Mouse (Mus musculus): ENCODE data around the gene Ptpn21. TPM values are rescaled to one million over a fixed set of nuclear protein-coding genes. Genes with fewer than 3 reads are reported as not detected.

Gene Ptpn21
- polyA plus RNA-seq, 1 experiment from 2014 or later, result 9.3 TPM

DNA sequence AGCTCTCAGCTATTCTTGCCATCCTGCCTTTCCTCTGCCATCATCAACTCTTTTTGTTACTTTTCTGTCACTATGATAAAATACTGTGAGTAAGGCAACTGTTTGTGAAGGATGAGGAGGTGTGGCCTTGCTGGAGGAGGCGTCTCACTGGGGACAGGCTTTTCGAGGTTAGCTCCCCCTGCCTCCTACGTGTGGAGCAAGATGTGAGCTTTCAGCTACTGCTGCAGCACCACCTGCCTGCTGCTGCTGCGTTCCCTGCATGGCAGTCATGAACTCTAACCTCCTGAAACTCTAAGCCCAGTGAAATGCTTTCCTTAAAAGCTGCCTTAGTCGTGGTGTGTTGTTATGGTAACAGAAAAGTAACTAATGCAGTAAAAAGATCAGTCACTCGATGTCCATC lies 63.3 kb downstream of the Ptpn21 start:
- H3K27me3 ChIP-seq (ENCODE audit: insufficient read depth, poor library complexity, severe bottlenecking), result no peaks in the 10 kb centered on the region
- DNase-seq (ENCODE audit: low spot score), result peak; percentile 48
- no peak overlapping the region for H3K4me3 ChIP-seq
- no peaks in the 10 kb centered on the region for H3K9me3 ChIP-seq
- H3K27ac ChIP-seq, result no peak overlapping the region
- H3K36me3 ChIP-seq, result peaks cover 13% of the 10 kb centered on the region
- H3K4me1 ChIP-seq, result peaks cover 8% of the 10 kb centered on the region; the same call in 1 of the 2 replicates
- WGBS, result 62% methylated on average over 6 of the region's 6 CpGs

DNA sequence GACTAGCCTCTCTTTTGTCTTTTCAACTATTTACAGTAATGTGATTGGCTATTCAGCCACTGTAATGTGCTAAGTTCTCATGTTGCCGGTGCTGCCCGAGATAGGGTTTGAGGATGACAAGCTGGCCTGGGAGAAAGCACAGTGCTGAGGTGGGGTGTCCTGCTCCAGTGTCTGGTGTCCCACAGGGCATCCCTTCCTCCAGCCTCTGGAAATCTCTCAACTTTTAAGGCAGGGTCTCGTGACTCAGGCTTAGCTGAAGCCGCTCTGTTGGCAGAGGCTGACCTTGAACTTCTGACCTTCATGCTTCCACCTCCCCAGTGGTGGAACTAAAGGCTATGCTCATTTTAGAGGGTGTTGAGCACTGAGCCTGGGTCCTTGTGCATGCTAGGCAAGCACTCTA lies 66.8 kb downstream of the Ptpn21 start:
- no peak overlapping the region for H3K27ac ChIP-seq

DNA sequence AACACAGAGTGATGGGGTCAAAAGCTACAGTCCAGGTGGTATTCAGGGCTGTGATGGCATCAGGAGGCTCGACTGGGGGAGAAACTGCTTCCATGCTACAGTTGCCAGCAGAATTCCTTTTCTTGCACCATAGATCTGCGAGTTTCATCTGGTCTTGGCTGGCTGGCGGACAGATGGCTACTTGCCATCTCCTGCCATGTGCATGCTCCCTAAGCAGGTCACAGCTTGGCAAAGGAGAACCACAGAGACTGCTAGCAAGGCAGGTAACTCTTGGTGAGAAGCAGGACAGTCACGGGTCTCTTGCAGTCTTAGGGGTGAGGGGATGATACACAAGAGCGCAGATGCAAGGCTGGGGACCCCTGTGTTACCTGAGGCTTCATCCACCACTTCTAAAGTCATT lies 67.3 kb downstream of the Ptpn21 start:
- WGBS, result 85% methylated on average over 5 of the region's 5 CpGs
- Histone ChIP-seq H3K9me3 (no peaks in the 10 kb centered on the region), H3K4me1 (peaks cover 9% of the 10 kb centered on the region; the same call in 1 of the 2 replicates), H3K27ac (no peak overlapping the region), H3K36me3 (0 out of 2 replicates have a peak, but pooled peaks cover 1% of the 10 kb centered on the region), H3K27me3 (ENCODE audit: insufficient read depth, poor library complexity, severe bottlenecking) (no peaks in the 10 kb centered on the region), H3K4me3 (no peak overlapping the region)
- DNase-seq (ENCODE audit: low spot score), result peak; percentile 43

More for the DNA sequence above, 66.8 kb downstream of the Ptpn21 start:
- no peaks in the 10 kb centered on the region for H3K9me3 ChIP-seq
- no peaks in the 10 kb centered on the region for H3K36me3 ChIP-seq
- peaks cover 9% of the 10 kb centered on the region; the same call in 1 of the 2 replicates for H3K4me1 ChIP-seq
- 81% methylated on average over 4 of the region's 4 CpGs for WGBS
- H3K4me3 ChIP-seq, result no peak overlapping the region
- DNase-seq (ENCODE audit: low spot score), result peak; percentile 57
- H3K27me3 ChIP-seq (ENCODE audit: insufficient read depth, poor library complexity, severe bottlenecking), result no peaks in the 10 kb centered on the region

DNA sequence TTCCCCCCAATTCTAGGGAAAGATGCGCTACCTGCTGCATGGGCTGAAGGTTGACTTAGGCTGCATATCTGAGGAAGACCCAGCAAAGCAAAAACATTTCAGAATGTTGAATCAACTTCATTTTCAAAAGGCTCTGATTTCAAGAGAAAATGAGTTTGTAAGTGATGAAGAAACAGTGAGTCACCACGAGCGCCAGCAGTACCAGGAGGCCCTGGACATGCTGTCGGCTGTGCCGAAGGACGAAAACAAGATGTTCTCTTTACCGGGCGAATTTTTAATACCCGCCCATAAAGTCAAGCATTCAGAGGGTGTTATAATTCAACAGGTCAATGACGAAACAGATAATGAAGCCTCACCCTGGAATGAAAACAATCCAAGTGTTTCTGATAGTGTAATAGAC lies 68.1 kb downstream of the Ptpn21 start:
- Histone ChIP-seq H3K9me3 (no peaks in the 10 kb centered on the region), H3K27ac (no peak overlapping the region), H3K36me3 (0 out of 2 replicates have a peak, but pooled peaks cover 3% of the 10 kb centered on the region), H3K4me3 (no peak overlapping the region), H3K4me1 (peaks cover 9% of the 10 kb centered on the region; the same call in 1 of the 2 replicates), H3K27me3 (ENCODE audit: insufficient read depth, poor library complexity, severe bottlenecking) (no peaks in the 10 kb centered on the region)
- WGBS, result 74% methylated on average over 10 of the region's 10 CpGs
- peak; percentile 38 for DNase-seq (ENCODE audit: low spot score)

DNA sequence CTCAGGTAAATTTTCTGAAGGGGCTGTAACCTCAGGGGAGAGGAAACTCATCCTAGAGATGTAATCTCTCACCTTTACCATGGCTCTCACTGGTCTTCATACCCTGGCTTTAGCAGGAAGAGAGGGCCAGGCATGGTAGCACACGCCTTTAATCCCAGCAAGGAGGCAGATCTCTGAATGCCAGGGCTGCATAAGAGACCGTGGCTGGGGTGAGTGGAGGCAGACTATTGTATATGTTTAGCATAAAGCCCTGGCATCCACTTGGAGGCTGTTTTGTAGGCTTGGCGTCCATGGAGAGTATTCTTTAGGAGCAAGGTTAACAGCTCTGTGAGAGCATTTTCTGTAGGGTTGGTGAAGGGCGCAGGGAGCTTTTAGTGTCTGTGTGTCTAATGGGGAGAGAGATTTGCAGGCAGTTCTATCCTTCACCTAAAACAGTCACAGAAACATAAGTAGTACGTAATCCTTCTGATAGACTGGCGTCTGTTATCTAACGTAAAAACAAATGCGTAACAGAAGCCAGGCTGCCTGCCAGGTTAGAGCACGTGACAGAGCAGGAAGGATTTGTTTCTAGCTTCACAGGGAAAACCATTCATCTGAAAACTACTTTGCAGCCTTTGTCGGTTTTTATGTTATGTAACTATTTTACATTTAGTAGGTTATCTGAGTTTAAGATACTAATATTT lies 68.9 kb downstream of the Ptpn21 start:
- WGBS, result 45% methylated on average over 10 of the region's 10 CpGs
- Histone ChIP-seq H3K9me3 (no peaks in the 10 kb centered on the region), H3K27me3 (ENCODE audit: insufficient read depth, poor library complexity, severe bottlenecking) (no peaks in the 10 kb centered on the region), H3K27ac (no peak overlapping the region), H3K36me3 (0 out of 2 replicates have a peak, but pooled peaks cover 3% of the 10 kb centered on the region), H3K4me1 (peaks cover 9% of the 10 kb centered on the region; the same call in 1 of the 2 replicates), H3K4me3 (no peak overlapping the region)
- DNase-seq (ENCODE audit: low spot score), result peak; percentile 75

DNA sequence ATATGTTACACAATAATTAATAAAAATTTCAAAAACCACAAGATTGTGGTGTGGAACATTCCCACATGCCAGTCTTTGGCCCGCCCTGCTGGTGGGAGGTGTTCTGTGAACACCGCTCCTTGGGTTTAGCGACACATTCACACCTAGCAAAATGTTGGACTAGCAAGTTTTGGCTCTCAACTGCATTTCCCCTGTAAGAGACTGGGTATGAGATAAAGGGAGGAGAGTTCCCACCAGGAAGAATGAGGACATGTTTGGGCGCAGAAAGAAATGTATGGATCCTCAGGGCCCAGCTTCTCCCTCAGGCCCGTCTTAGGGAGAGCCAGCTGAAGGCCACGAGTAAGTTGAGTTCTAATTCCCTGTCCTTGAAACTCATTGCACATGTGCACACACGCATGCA lies 74.6 kb downstream of the Ptpn21 start:
- H3K4me3 ChIP-seq, result no peak overlapping the region
- no peaks in the 10 kb centered on the region for H3K9me3 ChIP-seq
- peak; percentile 35 for DNase-seq (ENCODE audit: low spot score)
- no peak overlapping the region for H3K27ac ChIP-seq
- peaks cover 9% of the 10 kb centered on the region; the same call in 1 of the 2 replicates for H3K36me3 ChIP-seq
- WGBS, result 86% methylated on average over 7 of the region's 7 CpGs
- H3K27me3 ChIP-seq (ENCODE audit: insufficient read depth, poor library complexity, severe bottlenecking), result no peaks in the 10 kb centered on the region
- no peaks in the 10 kb centered on the region for H3K4me1 ChIP-seq

DNA sequence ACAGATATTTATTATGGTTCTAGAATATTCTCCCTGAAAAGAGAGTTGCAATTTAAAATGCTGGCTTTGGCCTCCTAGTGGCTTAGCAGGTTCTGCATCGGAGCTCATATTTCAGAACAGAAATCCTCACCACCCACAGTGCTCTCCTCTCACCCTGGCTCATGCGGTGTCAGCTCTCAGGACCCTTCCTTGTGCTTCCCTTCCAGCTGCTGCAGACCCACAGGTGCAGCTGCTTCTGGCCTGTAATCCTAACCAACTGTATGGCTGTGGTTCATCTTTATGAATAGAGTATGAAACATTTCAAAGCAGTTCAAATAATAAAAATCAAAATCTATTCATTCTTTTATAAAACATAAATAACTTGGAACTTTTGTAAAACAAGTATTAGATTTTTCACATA lies 80.3 kb downstream of the Ptpn21 start:
- Histone ChIP-seq H3K4me1 (no peaks in the 10 kb centered on the region), H3K4me3 (no peak overlapping the region), H3K27me3 (ENCODE audit: insufficient read depth, poor library complexity, severe bottlenecking) (no peaks in the 10 kb centered on the region), H3K9me3 (no peaks in the 10 kb centered on the region), H3K36me3 (peaks cover 8% of the 10 kb centered on the region; the same call in 1 of the 2 replicates), H3K27ac (no peak overlapping the region)
- 71% methylated on average over 2 of the region's 2 CpGs for WGBS
- DNase-seq (ENCODE audit: low spot score), result peak; percentile 9

DNA sequence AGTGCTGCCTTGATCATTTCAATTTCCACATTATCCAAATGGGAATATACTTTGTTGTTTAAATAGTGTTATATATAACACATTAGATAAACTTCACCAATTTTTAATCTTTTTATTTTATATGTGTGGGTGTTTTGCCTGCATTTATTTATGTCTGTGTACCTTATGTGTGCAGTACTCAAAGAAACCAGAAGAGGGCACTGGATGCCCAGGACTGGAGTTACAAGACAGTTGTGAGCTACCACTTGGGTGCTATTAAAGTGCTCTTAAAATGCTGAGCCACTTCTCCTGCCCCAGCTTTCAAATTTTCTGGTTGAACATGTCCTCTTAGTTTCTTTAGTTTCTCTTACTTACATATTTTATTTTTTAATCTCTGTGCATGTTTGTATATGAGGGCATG lies 92.4 kb downstream of the Ptpn21 start:
- H3K4me1 ChIP-seq, result no peaks in the 10 kb centered on the region
- DNase-seq (ENCODE audit: low spot score), result no peak

DNA sequence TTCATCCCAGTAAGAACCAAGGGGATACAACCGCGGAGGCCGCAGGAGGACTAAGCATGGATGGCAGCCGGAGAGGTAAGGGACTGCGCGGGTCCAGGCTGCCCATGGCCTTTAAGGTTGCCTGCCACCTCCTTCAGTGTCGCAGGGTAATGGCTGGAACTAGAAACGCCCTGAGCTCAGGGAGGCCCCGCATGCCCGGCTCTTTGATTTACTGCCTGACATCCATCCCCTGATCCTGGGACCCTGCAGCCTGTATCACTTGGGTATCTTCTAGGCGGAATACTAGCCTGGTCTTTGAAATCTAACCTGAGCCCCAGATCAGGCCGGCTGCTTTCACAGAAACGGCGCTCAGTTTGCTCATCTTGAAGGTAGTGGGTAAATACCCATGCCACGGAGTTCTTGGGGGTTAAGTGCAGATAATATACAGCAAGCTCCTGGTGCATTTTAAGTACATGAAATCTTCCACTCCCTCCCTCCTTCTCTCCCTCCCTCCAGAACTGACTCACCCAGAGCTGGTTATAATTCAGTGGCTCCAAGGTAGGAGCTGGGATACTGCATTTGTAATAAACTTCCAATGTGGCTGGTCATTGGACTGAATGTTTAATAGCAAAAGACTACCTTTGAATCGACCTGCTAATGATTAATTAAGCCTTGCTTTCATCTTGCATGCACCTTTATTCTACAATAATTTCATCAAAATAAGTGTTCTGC lies 108.8 kb downstream of the Ptpn21 start:
- Histone ChIP-seq H3K9me3 (no peaks in the 10 kb centered on the region), H3K27ac (peak overlapping the region; percentile 87), H3K4me1 (peaks cover 5% of the 10 kb centered on the region), H3K4me3 (peak overlapping the region; percentile 87), H3K27me3 (ENCODE audit: insufficient read depth, poor library complexity, severe bottlenecking) (no peaks in the 10 kb centered on the region), H3K36me3 (0 out of 2 replicates have a peak, but pooled peaks cover 3% of the 10 kb centered on the region)
- DNase-seq (ENCODE audit: low spot score), result no peak
- WGBS, result 3% methylated on average over 16 of the region's 16 CpGs

More for the DNA sequence above, 92.4 kb downstream of the Ptpn21 start:
- H3K4me3 ChIP-seq, result no peak overlapping the region
- H3K27ac ChIP-seq, result no peak overlapping the region
- no peaks in the 10 kb centered on the region for H3K27me3 ChIP-seq (ENCODE audit: insufficient read depth, poor library complexity, severe bottlenecking)
- peaks cover 10% of the 10 kb centered on the region; the same call in 1 of the 2 replicates for H3K36me3 ChIP-seq
- no peaks in the 10 kb centered on the region for H3K9me3 ChIP-seq

DNA sequence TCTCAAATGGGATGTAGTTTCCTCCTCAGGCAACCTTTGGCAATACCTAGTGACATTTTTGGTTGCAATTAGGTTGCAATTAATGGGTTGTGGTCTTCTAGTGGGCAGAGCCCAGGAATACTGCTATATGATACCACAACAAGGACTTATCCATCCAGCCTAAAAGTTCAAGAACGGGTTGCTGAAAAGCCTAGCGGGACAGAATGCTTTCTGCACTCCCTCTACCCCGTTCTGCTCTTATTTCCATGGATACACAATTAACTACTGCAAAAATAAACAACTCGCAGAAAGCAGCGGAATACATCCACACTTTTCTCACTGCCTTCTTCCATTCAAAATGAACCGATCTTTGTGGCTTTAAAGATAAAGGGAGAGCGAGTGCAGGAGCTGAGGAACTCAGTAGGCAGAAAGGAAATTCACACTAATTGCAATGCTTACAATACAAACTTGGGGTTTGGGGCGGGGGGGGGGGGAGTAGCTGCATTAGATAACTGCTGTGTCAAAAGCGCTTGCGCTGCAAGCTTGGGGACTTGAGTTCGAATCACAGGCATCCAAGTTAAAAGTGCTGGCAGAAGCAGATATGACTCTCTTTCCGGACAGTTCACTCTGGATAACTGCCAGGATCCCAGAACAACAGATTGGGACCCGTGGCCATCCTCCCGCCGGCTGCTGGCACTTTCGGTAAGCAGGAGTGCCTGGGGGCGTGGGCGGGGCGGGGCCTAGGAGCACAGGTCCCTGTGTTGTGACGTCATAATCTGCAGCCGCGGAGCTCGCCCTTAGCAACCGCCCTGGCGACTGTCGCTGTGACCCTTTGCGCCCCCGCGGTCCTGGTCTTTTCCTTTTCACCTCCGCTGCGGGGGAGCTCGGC lies 109.6 kb downstream of the Ptpn21 start, which contains the start of gene Spata7:
Spata7 (plus strand) TSS at position 766 of the 868 bp plus-strand sequence.
- no peaks in the 10 kb centered on the region for H3K9me3 ChIP-seq
- WGBS, result 2% methylated on average over 32 of the region's 32 CpGs
- H3K27me3 ChIP-seq (ENCODE audit: insufficient read depth, poor library complexity, severe bottlenecking), result no peaks in the 10 kb centered on the region
- peak within 1 kb of the TSS; percentile 87 for H3K4me3 ChIP-seq
- H3K27ac ChIP-seq, result peak within 1 kb of the TSS; percentile 87
- H3K36me3 ChIP-seq, result 0 out of 2 replicates have a peak, but pooled peaks cover under 1% of the 10 kb centered on the region
- peak; percentile 96 for DNase-seq (ENCODE audit: low spot score)
- H3K4me1 ChIP-seq, result peaks cover 5% of the 10 kb centered on the region

All from heart, embryonic 10.5 days (tissue).